Mouse (Mus musculus) G1E-ER4 (cell line): ENCODE data around the gene Paqr3. TPM values are rescaled to one million over a fixed set of nuclear protein-coding genes. Genes with fewer than 3 reads are reported as not detected.

Experiments
- GATA1 ChIP-seq: IDR thresholded peaks from one replicate; pipeline ENCODE4 v1.8.0; 2012; ENCODE audit warnings: low read length, inconsistent platforms
- polyA plus RNA-seq: library from polyadenylated mRNA; stranded (reverse); fragments of >175 nt; gene quantifications from 2 replicates; pipeline ENCODE4 v1.2.3, GENCODE M21; 2012

Gene Paqr3
- 1.3 and 1.6 TPM in 2 replicates for polyA plus RNA-seq

- no peak for TF ChIP-seq GATA1
These were observed at the start of gene Paqr3 for GRCm38 (mm10) chr5:97111207-97111910. Gene Paqr3, minus strand, starts transcription at chr5:97111596.

- TF ChIP-seq GATA1 = no peak
These were observed 43.3 kb upstream of the Paqr3 start for GRCm38 (mm10) chr5:97154688-97155087.

GRCm38 (mm10) chr5:97135331-97135730 is 23.9 kb upstream of the Paqr3 start:
- TF ChIP-seq GATA1 = no peak

- TF ChIP-seq GATA1 = no peak
These were observed 18.2 kb upstream of the Paqr3 start for GRCm38 (mm10) chr5:97129589-97129988.

- TF ChIP-seq GATA1 = no peak
These were observed 17.1 kb upstream of the Paqr3 start for GRCm38 (mm10) chr5:97128242-97129226.

- TF ChIP-seq GATA1 = no peak
These were observed 15.9 kb upstream of the Paqr3 start for GRCm38 (mm10) chr5:97127284-97127683.

GRCm38 (mm10) chr5:97126005-97126404 is 14.6 kb upstream of the Paqr3 start:
- no peak for TF ChIP-seq GATA1

GRCm38 (mm10) chr5:97125459-97125970 is 14.1 kb upstream of the Paqr3 start:
- no peak for TF ChIP-seq GATA1

GRCm38 (mm10) chr5:97124977-97125376 is 13.6 kb upstream of the Paqr3 start:
- no peak for TF ChIP-seq GATA1

GRCm38 (mm10) chr5:97110697-97111096 is 699 bp downstream of the Paqr3 start:
- TF ChIP-seq GATA1 = no peak

- no peak for TF ChIP-seq GATA1
These were observed 1.3 kb downstream of the Paqr3 start for GRCm38 (mm10) chr5:97110133-97110532.

- no peak for TF ChIP-seq GATA1
These were observed 3.1 kb downstream of the Paqr3 start for GRCm38 (mm10) chr5:97108333-97108732.

- TF ChIP-seq GATA1 = no peak
These were observed 11.4 kb downstream of the Paqr3 start for GRCm38 (mm10) chr5:97099954-97100353.

- TF ChIP-seq GATA1 = no peak
These were observed 13.8 kb downstream of the Paqr3 start for GRCm38 (mm10) chr5:97097631-97098041.

GRCm38 (mm10) chr5:97095335-97095734 is 16.1 kb downstream of the Paqr3 start:
- TF ChIP-seq GATA1 = no peak

GRCm38 (mm10) chr5:97092970-97093369 is 18.4 kb downstream of the Paqr3 start:
- no peak for TF ChIP-seq GATA1
